Mouse (Mus musculus): ENCODE measurements around the gene Itgad. TPM values are rescaled to one million over a fixed set of nuclear protein-coding genes. Genes with fewer than 3 reads are reported as not detected.

Itgad gene
- polyA plus RNA-seq, 1 experiment: not detected

GRCm38 (mm10) chr7:128236426-128236825 is 82.2 kb downstream of the Itgad start:
- DNase-seq (ENCODE audit: low read depth): no peak
- TF ChIP-seq CTCF (IDR thresholded peaks at IDR 0.05; ENCODE audit: borderline replicate concordance, extremely low read depth, insufficient read depth, insufficient read length) (no peak), POLR2A (IDR thresholded peaks at IDR 0.05; ENCODE audit: borderline replicate concordance, extremely low read depth, insufficient read depth, insufficient read length, poor library complexity, severe bottlenecking) (no peak)

- no peak for TF ChIP-seq POLR2A (IDR thresholded peaks at IDR 0.05; ENCODE audit: borderline replicate concordance, extremely low read depth, insufficient read depth, insufficient read length, poor library complexity, severe bottlenecking)
- TF ChIP-seq CTCF (IDR thresholded peaks at IDR 0.05; ENCODE audit: borderline replicate concordance, extremely low read depth, insufficient read depth, insufficient read length): peak; percentile 80
- DNase-seq (ENCODE audit: low read depth): peak; percentile 83
Observed at GRCm38 (mm10) chr7:128236856-128237592, 82.8 kb downstream of the Itgad start, which contains the start of gene Armc5. Gene Armc5, plus strand, starts transcription at chr7:128237342.

GRCm38 (mm10) chr7:128237593-128237926 is 83.4 kb downstream of the Itgad start:
- TF ChIP-seq CTCF (IDR thresholded peaks at IDR 0.05; ENCODE audit: borderline replicate concordance, extremely low read depth, insufficient read depth, insufficient read length): no peak
- TF ChIP-seq POLR2A (IDR thresholded peaks at IDR 0.05; ENCODE audit: borderline replicate concordance, extremely low read depth, insufficient read depth, insufficient read length, poor library complexity, severe bottlenecking): no peak
- no peak for DNase-seq (ENCODE audit: low read depth)

GRCm38 (mm10) chr7:128237927-128238778 is 84.0 kb downstream of the Itgad start, which contains the start of gene 9130023H24Rik:
Gene 9130023H24Rik, minus strand, starts transcription at chr7:128238031.
- DNase-seq (ENCODE audit: low read depth): peak; percentile 99
- TF ChIP-seq POLR2A (IDR thresholded peaks at IDR 0.05; ENCODE audit: borderline replicate concordance, extremely low read depth, insufficient read depth, insufficient read length, poor library complexity, severe bottlenecking) (peak; percentile 78), CTCF (IDR thresholded peaks at IDR 0.05; ENCODE audit: borderline replicate concordance, extremely low read depth, insufficient read depth, insufficient read length) (0 out of 2 replicates have a peak, but pooled peaks have one; percentile 16)

GRCm38 (mm10) chr7:128238991-128239390 is 84.8 kb downstream of the Itgad start:
- peak; percentile 50 for DNase-seq (ENCODE audit: low read depth)
- peak; percentile 35; the same call in 1 of the 2 replicates for TF ChIP-seq CTCF (IDR thresholded peaks at IDR 0.05; ENCODE audit: borderline replicate concordance, extremely low read depth, insufficient read depth, insufficient read length)
- TF ChIP-seq POLR2A (IDR thresholded peaks at IDR 0.05; ENCODE audit: borderline replicate concordance, extremely low read depth, insufficient read depth, insufficient read length, poor library complexity, severe bottlenecking): no peak

- TF ChIP-seq POLR2A (IDR thresholded peaks at IDR 0.05; ENCODE audit: borderline replicate concordance, extremely low read depth, insufficient read depth, insufficient read length, poor library complexity, severe bottlenecking) (no peak), CTCF (IDR thresholded peaks at IDR 0.05; ENCODE audit: borderline replicate concordance, extremely low read depth, insufficient read depth, insufficient read length) (no peak)
- no peak for DNase-seq (ENCODE audit: low read depth)
Observed at GRCm38 (mm10) chr7:128240131-128240784, 86.1 kb downstream of the Itgad start.

- DNase-seq (ENCODE audit: low read depth): no peak
Observed at GRCm38 (mm10) chr7:128242331-128242730, 88.2 kb downstream of the Itgad start.

GRCm38 (mm10) chr7:128243921-128244320 is 89.7 kb downstream of the Itgad start:
- no peak for DNase-seq (ENCODE audit: low read depth)
- TF ChIP-seq CTCF (IDR thresholded peaks at IDR 0.05; ENCODE audit: borderline replicate concordance, extremely low read depth, insufficient read depth, insufficient read length) (no peak), POLR2A (IDR thresholded peaks at IDR 0.05; ENCODE audit: borderline replicate concordance, extremely low read depth, insufficient read depth, insufficient read length, poor library complexity, severe bottlenecking) (no peak)

More at GRCm38 (mm10) chr7:128242331-128242730, 88.2 kb downstream of the Itgad start:
- TF ChIP-seq CTCF (IDR thresholded peaks at IDR 0.05; ENCODE audit: borderline replicate concordance, extremely low read depth, insufficient read depth, insufficient read length) (no peak), POLR2A (IDR thresholded peaks at IDR 0.05; ENCODE audit: borderline replicate concordance, extremely low read depth, insufficient read depth, insufficient read length, poor library complexity, severe bottlenecking) (no peak)

GRCm38 (mm10) chr7:128244410-128245025 is 90.3 kb downstream of the Itgad start:
- TF ChIP-seq POLR2A (IDR thresholded peaks at IDR 0.05; ENCODE audit: borderline replicate concordance, extremely low read depth, insufficient read depth, insufficient read length, poor library complexity, severe bottlenecking) (no peak), CTCF (IDR thresholded peaks at IDR 0.05; ENCODE audit: borderline replicate concordance, extremely low read depth, insufficient read depth, insufficient read length) (no peak)
- DNase-seq (ENCODE audit: low read depth): no peak

- TF ChIP-seq POLR2A (IDR thresholded peaks at IDR 0.05; ENCODE audit: borderline replicate concordance, extremely low read depth, insufficient read depth, insufficient read length, poor library complexity, severe bottlenecking): no peak
- no peak for TF ChIP-seq CTCF (IDR thresholded peaks at IDR 0.05; ENCODE audit: borderline replicate concordance, extremely low read depth, insufficient read depth, insufficient read length)
- DNase-seq (ENCODE audit: low read depth): no peak
Observed at GRCm38 (mm10) chr7:128245547-128245946, 91.4 kb downstream of the Itgad start.

All from brain, embryonic 14.5 days (tissue).